Comparison of ENCODE assay signal across 28 mouse cellular contexts in genomic region chr12:117465998-117466397, GRCm38 (mm10). TPM values are rescaled to one million over a fixed set of nuclear protein-coding genes. Genes with fewer than 3 reads are reported as not detected.
A peak's percentile ranks its signal among the peaks of the same experiment; 100 is the strongest.
DNase-seq lines count a peak whose midpoint lies in the region; ATAC-seq lines count a peak whose summit lies in the region.
"Had no signal": no experiment of that assay in that cellular context is flagged by ENCODE, and none has a peak within 500 bp of the region (broad histone marks: within the 10 kb centered on the region; RNA-seq: fewer than 3 reads in every experiment).

No protein-coding gene starts in this region.

- 72% methylated on average over 7 of the region's 7 CpGs for WGBS in forebrain, embryonic 11.5 days
- 70% methylated on average over 7 of the region's 7 CpGs for WGBS in forebrain, embryonic 15.5 days
- 65% methylated on average over 7 of the region's 7 CpGs for WGBS in midbrain, embryonic 11.5 days
- WGBS in midbrain, embryonic 14.5 days, result 68% methylated on average over 7 of the region's 7 CpGs
- 28% methylated on average over 7 of the region's 7 CpGs for WGBS in macrophage (ENCODE audit: missing documents)

- no peak for ATAC-seq in forebrain, embryonic 11.5 days (replicated peaks; ENCODE audit: low FRiP score)
- ATAC-seq in forebrain, embryonic 15.5 days (replicated peaks), result no peak
- no peak for ATAC-seq in midbrain, embryonic 11.5 days (ENCODE audit: low FRiP score)
- ATAC-seq in midbrain, embryonic 14.5 days (ENCODE audit: low FRiP score, low TSS enrichment), result no peak
- ATAC-seq: activated CD4-positive, CD25-positive, alpha-beta regulatory T cell, adult 4 months; forebrain, embryonic 13.5 days; forebrain, postnatal 0 days; hindbrain, postnatal 0 days; inflammation-experienced regulatory T-cells, adult 6 months; intestine, embryonic 16.5 days had no signal

- no peaks in the 10 kb centered on the region for H3K79me2 ChIP-seq in macrophage (ENCODE audit: inconsistent target)

- H3K9ac ChIP-seq in forebrain, embryonic 11.5 days (ENCODE audit: low read length), result no peak overlapping the region
- H3K9ac ChIP-seq in forebrain, embryonic 15.5 days (replicated peaks), result no peak overlapping the region
- no peak overlapping the region for H3K9ac ChIP-seq in midbrain, embryonic 11.5 days (ENCODE audit: low read length)
- no peak overlapping the region for H3K9ac ChIP-seq in midbrain, embryonic 14.5 days (replicated peaks; ENCODE audit: low read length)
- H3K9ac ChIP-seq: embryonic facial prominence, embryonic 12.5 days; embryonic facial prominence, embryonic 15.5 days; forebrain, embryonic 13.5 days; forebrain, postnatal 0 days; heart, embryonic 12.5 days; heart, embryonic 15.5 days; hindbrain, embryonic 14.5 days had no signal

- H3K9me3 ChIP-seq in forebrain, embryonic 11.5 days (ENCODE audit: control insufficient read depth, low read length), result no peaks in the 10 kb centered on the region
- no peaks in the 10 kb centered on the region for H3K9me3 ChIP-seq in forebrain, embryonic 15.5 days
- no peaks in the 10 kb centered on the region for H3K9me3 ChIP-seq in midbrain, embryonic 11.5 days (ENCODE audit: control insufficient read depth, low read length)
- no peaks in the 10 kb centered on the region for H3K9me3 ChIP-seq in midbrain, embryonic 14.5 days (ENCODE audit: control insufficient read depth, low read length)
- H3K9me3 ChIP-seq: embryonic facial prominence, embryonic 12.5 days; embryonic facial prominence, embryonic 15.5 days; forebrain, embryonic 13.5 days; heart, embryonic 12.5 days; heart, embryonic 15.5 days had no signal

- no peaks in the 10 kb centered on the region for H3K4me1 ChIP-seq in forebrain, embryonic 11.5 days (replicated peaks; ENCODE audit: control insufficient read depth, insufficient read depth, low read length)
- no peaks in the 10 kb centered on the region for H3K4me1 ChIP-seq in forebrain, embryonic 15.5 days
- no peaks in the 10 kb centered on the region for H3K4me1 ChIP-seq in midbrain, embryonic 11.5 days (ENCODE audit: control insufficient read depth, insufficient read depth, low read length)
- H3K4me1 ChIP-seq in midbrain, embryonic 14.5 days (ENCODE audit: control insufficient read depth, insufficient read depth, low read length), result no peaks in the 10 kb centered on the region
- H3K4me1 ChIP-seq: embryonic facial prominence, embryonic 12.5 days; embryonic facial prominence, embryonic 15.5 days; forebrain, embryonic 13.5 days had no signal

- no peak overlapping the region for H3K4me2 ChIP-seq in forebrain, embryonic 11.5 days (ENCODE audit: low read depth, low read length, severe bottlenecking)
- no peak overlapping the region for H3K4me2 ChIP-seq in forebrain, embryonic 15.5 days (replicated peaks)
- H3K4me2 ChIP-seq in midbrain, embryonic 11.5 days, result no peak overlapping the region
- H3K4me2 ChIP-seq in midbrain, embryonic 14.5 days (ENCODE audit: low read length), result no peak overlapping the region
- H3K4me2 ChIP-seq: embryonic facial prominence, embryonic 12.5 days; embryonic facial prominence, embryonic 15.5 days; forebrain, embryonic 13.5 days; heart, embryonic 12.5 days; heart, embryonic 15.5 days; hindbrain, embryonic 14.5 days had no signal

- peak; percentile 25 for DNase-seq in forebrain, embryonic 11.5 days (ENCODE audit: low spot score)
- peak; percentile 75 for DNase-seq in midbrain, embryonic 11.5 days (ENCODE audit: low spot score, missing footprints)
- DNase-seq in midbrain, embryonic 14.5 days, result no peak
- DNase-seq in lung, postnatal 14 days, result no peak
- no peak for DNase-seq in embryo, embryonic 9.5 days (ENCODE audit: extremely low spot score)
- DNase-seq: adrenal gland, adult 8-10 months; adrenal gland, postnatal 25 days; cerebellum, adult 11 months; cerebellum, adult 2 months; cerebellum, postnatal 10 days; cerebellum, postnatal 36 days; forebrain, postnatal 0 days; gastrocnemius, postnatal 14 days; heart, adult 18-20 months; heart, postnatal 10 days; heart, postnatal 4 days had no signal

- no peaks in the 10 kb centered on the region for H3K27me3 ChIP-seq in forebrain, embryonic 11.5 days (ENCODE audit: control insufficient read depth, insufficient read depth, low read length)
- H3K27me3 ChIP-seq in forebrain, embryonic 15.5 days, result no peaks in the 10 kb centered on the region
- H3K27me3 ChIP-seq in midbrain, embryonic 11.5 days (ENCODE audit: control insufficient read depth, insufficient read depth, low read length), result no peaks in the 10 kb centered on the region
- no peaks in the 10 kb centered on the region for H3K27me3 ChIP-seq in midbrain, embryonic 14.5 days (ENCODE audit: control insufficient read depth, insufficient read depth, low read length)
- H3K27me3 ChIP-seq: embryonic facial prominence, embryonic 12.5 days; embryonic facial prominence, embryonic 15.5 days; forebrain, embryonic 13.5 days; heart, embryonic 12.5 days; heart, embryonic 15.5 days had no signal

- H3K36me3 ChIP-seq in forebrain, embryonic 11.5 days (ENCODE audit: control insufficient read depth, insufficient read depth, low read length), result no peaks in the 10 kb centered on the region
- no peaks in the 10 kb centered on the region for H3K36me3 ChIP-seq in forebrain, embryonic 15.5 days
- H3K36me3 ChIP-seq in midbrain, embryonic 11.5 days (ENCODE audit: control insufficient read depth, insufficient read depth, low read length), result no peaks in the 10 kb centered on the region
- no peaks in the 10 kb centered on the region for H3K36me3 ChIP-seq in midbrain, embryonic 14.5 days (ENCODE audit: control insufficient read depth, insufficient read depth, low read length)
- no peaks in the 10 kb centered on the region for H3K36me3 ChIP-seq in macrophage (ENCODE audit: inconsistent target)
- H3K36me3 ChIP-seq: embryonic facial prominence, embryonic 12.5 days; embryonic facial prominence, embryonic 15.5 days; heart, embryonic 12.5 days; heart, embryonic 15.5 days had no signal

- no peak overlapping the region for H3K4me3 ChIP-seq in forebrain, embryonic 11.5 days (ENCODE audit: low read depth, low read length)
- no peak overlapping the region for H3K4me3 ChIP-seq in forebrain, embryonic 15.5 days
- no peak overlapping the region for H3K4me3 ChIP-seq in midbrain, embryonic 11.5 days (ENCODE audit: low read depth, low read length)
- H3K4me3 ChIP-seq in midbrain, embryonic 14.5 days (replicated peaks; ENCODE audit: low read depth, low read length), result no peak overlapping the region
- H3K4me3 ChIP-seq in macrophage (ENCODE audit: inconsistent target), result no peak overlapping the region; the same call in 1 of the 2 replicates
- H3K4me3 ChIP-seq: embryonic facial prominence, embryonic 12.5 days; embryonic facial prominence, embryonic 15.5 days; forebrain, embryonic 13.5 days; heart, embryonic 12.5 days; heart, embryonic 15.5 days had no signal

- H3K27ac ChIP-seq in forebrain, embryonic 11.5 days (ENCODE audit: low read depth, low read length), result no peak overlapping the region
- no peak overlapping the region for H3K27ac ChIP-seq in forebrain, embryonic 15.5 days (replicated peaks)
- no peak overlapping the region for H3K27ac ChIP-seq in midbrain, embryonic 11.5 days (ENCODE audit: low read depth, low read length)
- H3K27ac ChIP-seq in midbrain, embryonic 14.5 days (replicated peaks; ENCODE audit: low read depth, low read length), result no peak overlapping the region
- peak overlapping the region; percentile 28 for H3K27ac ChIP-seq in macrophage
- H3K27ac ChIP-seq: embryonic facial prominence, embryonic 12.5 days; embryonic facial prominence, embryonic 15.5 days; forebrain, embryonic 13.5 days; heart, embryonic 15.5 days; hindbrain, embryonic 14.5 days; hindbrain, postnatal 0 days had no signal

RNA-seq across cellular contexts. Expression of gene Rapgef5, which starts 50.3 kb away (rescaled TPM):
- 7.9 and 8.3 TPM in 2 replicates for polyA plus RNA-seq in forebrain, embryonic 11.5 days (2014; fragmentation: Nextera tagmentation; extraction: Ambion mirVana)
- polyA plus RNA-seq in forebrain, embryonic 15.5 days (2015; fragmentation: Nextera tagmentation; extraction: Ambion mirVana), result 30.5 and 31.0 TPM in 2 replicates
- polyA plus RNA-seq in midbrain, embryonic 11.5 days (2014; fragmentation: Nextera tagmentation; extraction: Ambion mirVana), result 10.4 and 12.0 TPM in 2 replicates
- 42.1 and 50.8 TPM in 2 replicates for polyA plus RNA-seq in midbrain, embryonic 14.5 days (2014; fragmentation: Nextera tagmentation; extraction: Ambion mirVana)
- 100 to 1,000 TPM in 14 of 26 experiments, 10 to 100 TPM in 12; 49.3 to 536 (median 109) TPM for total RNA-seq in macrophage (2018; cell fraction: chromatin; rRNA removed)
- 10 to 100 TPM in 14 of 26 experiments, 1 to 10 TPM in 12; 6.0 to 33.5 (median 11.5) TPM for total RNA-seq in macrophage (2018; cell fraction: cytosol; rRNA removed)
- 100 to 1,000 TPM in 4 of 26 experiments, 10 to 100 TPM in 22; 24.9 to 216 (median 55.4) TPM for total RNA-seq in macrophage (2018; cell fraction: nucleus; rRNA removed)
- polyA plus RNA-seq in macrophage (2018), result 2.4 to 15.7 TPM (median 4.0 TPM) in 3 replicates

Comparison
In these comparisons a context has a peak if more than half of its experiments do, and no peak if none do; other contexts are left out.
1. DNase-seq: peak in forebrain, embryonic 11.5 days (single experiment) and midbrain, embryonic 11.5 days (single experiment); none in midbrain, embryonic 14.5 days (single experiment), lung, postnatal 14 days (single experiment) and embryo, embryonic 9.5 days (single experiment).